Mouse (Mus musculus) cerebellum, adult 9-11 months (tissue): ENCODE measurements at regions not wholly inside any gene's neighbourhood (a gene's known extent, or its start where the extent isn't known, plus 50 kb on each side); places are given as distances from the start of the nearest gene placed in this dataset.
A peak's percentile ranks its signal among the peaks of the same experiment; 100 is the strongest.

Source experiments
- DNase-seq: peaks from one replicate; pipeline ENCODE4 v3.0.0; 2022

GRCm38 (mm10) chr5:58705561-58705960 lies 987.8 kb downstream of the Pcdh7 start:
- DNase-seq = no peak

GRCm38 (mm10) chr5:58712381-58712780 lies 994.6 kb downstream of the Pcdh7 start:
- DNase-seq = no peak

GRCm38 (mm10) chr5:58733366-58733765 lies 1015.6 kb downstream of the Pcdh7 start:
- DNase-seq = no peak

- DNase-seq = no peak
Measured at GRCm38 (mm10) chr5:58733961-58734360, 1016.2 kb downstream of the Pcdh7 start.

- DNase-seq = peak; percentile 18
Measured at GRCm38 (mm10) chr5:58736610-58737009, 1018.8 kb downstream of the Pcdh7 start.

- no peak for DNase-seq
Measured at GRCm38 (mm10) chr5:58737264-58737883, 1019.6 kb downstream of the Pcdh7 start.

GRCm38 (mm10) chr5:58738041-58738440 lies 1020.3 kb downstream of the Pcdh7 start:
- no peak for DNase-seq

GRCm38 (mm10) chr5:58740759-58741158 lies 1023.0 kb downstream of the Pcdh7 start:
- no peak for DNase-seq

- no peak for DNase-seq
Measured at GRCm38 (mm10) chr5:58747684-58748083, 1029.9 kb downstream of the Pcdh7 start.

- no peak for DNase-seq
Measured at GRCm38 (mm10) chr5:58751777-58752176, 1034.0 kb downstream of the Pcdh7 start.
